Mouse (Mus musculus) lung, embryonic 15.5 days (tissue): ENCODE results near the gene Asns. TPM values are rescaled to one million over a fixed set of nuclear protein-coding genes. Genes with fewer than 3 reads are reported as not detected.

Source experiments
- polyA plus RNA-seq: library from polyadenylated mRNA; unstranded; fragments of >200 nt; fragmentation: Nextera tagmentation; extraction: Ambion mirVana; gene quantifications from 2 replicates; pipeline ENCODE4 v1.2.1, GENCODE M21; 2015

Asns gene
- polyA plus RNA-seq, 1 experiment from 2014 or later, result 53.1 TPM

Other genes starting within 250 kb of the Asns start
- 0.20 and 0.25 TPM in 2 replicates for gene Tac1, start 138.4 kb downstream of the Asns start, polyA plus RNA-seq
- gene C1galt1, start 151.6 kb upstream of the Asns start, polyA plus RNA-seq, result 3.3 and 3.6 TPM in 2 replicates